Mouse (Mus musculus) lung, postnatal 0 days (tissue): Measurements from ENCODE around the gene Spry1. TPM values are rescaled to one million over a fixed set of nuclear protein-coding genes. Genes with fewer than 3 reads are reported as not detected.
A peak's percentile ranks its signal among the peaks of the same experiment; 100 is the strongest.
"Not testable (repeated sequence)": the region's sequence is repeated elsewhere in the genome, so short reads cannot be mapped to it uniquely, and the experiment has no call there.

Source experiments
- ATAC-seq: fragments of 200-750 bp; cut with Nextera tagmentation; 2 replicates; pipeline ENCODE4 v1.8.0; 2017; ENCODE audit warnings: moderate library complexity
- DNase-seq: peaks from one replicate; pipeline ENCODE4 v3.0.0-alpha.2; 2016; ENCODE audit warnings: low spot score
- H3K27ac ChIP-seq: fragments of 300-500 bp; sonication (generic); 2 replicates; pipeline ENCODE4 v1.5.1; 2014; ENCODE audit warnings: antibody characterized with exemption, mild to moderate bottlenecking, low read length, mixed read lengths
- H3K27me3 ChIP-seq: fragments of 300-500 bp; sonication (generic); replicated peaks from 2 replicates; pipeline ENCODE4 v1.6.1; 2014; ENCODE audit warnings: low read length, mixed read lengths; ENCODE audit not compliant: insufficient read depth
- H3K36me3 ChIP-seq: fragments of 300-500 bp; sonication (generic); 2 replicates; pipeline ENCODE4 v1.6.1; 2014; ENCODE audit warnings: low read length, mixed read lengths; ENCODE audit not compliant: insufficient read depth
- H3K4me1 ChIP-seq: fragments of 300-500 bp; sonication (generic); 2 replicates; pipeline ENCODE4 v1.6.1; 2014; ENCODE audit warnings: antibody characterized with exemption, low read depth, low read length, mixed read lengths; ENCODE audit not compliant: insufficient read depth
- H3K4me2 ChIP-seq: fragments of 300-500 bp; sonication (generic); replicated peaks from 2 replicates; pipeline ENCODE4 v1.6.1; 2014; ENCODE audit warnings: low read depth, mild to moderate bottlenecking, low read length, moderate library complexity, mixed read lengths
- H3K4me3 ChIP-seq: fragments of 300-500 bp; sonication (generic); 2 replicates; pipeline ENCODE4 v1.5.1; 2014; ENCODE audit warnings: low read depth, low read length
- H3K9ac ChIP-seq: fragments of 300-500 bp; sonication (generic); replicated peaks from 2 replicates; pipeline ENCODE4 v1.6.1; 2014; ENCODE audit warnings: low read depth, mild to moderate bottlenecking
- H3K9me3 ChIP-seq: fragments of 300-500 bp; sonication (generic); 2 replicates; pipeline ENCODE4 v1.6.1; 2016; ENCODE audit warnings: low read length, mixed read lengths
- CTCF ChIP-seq: IDR thresholded peaks from 2 replicates; pipeline ENCODE4 v1.5.1; 2016; ENCODE audit warnings: antibody characterized with exemption, mild to moderate bottlenecking
- EP300 ChIP-seq: IDR thresholded peaks from 2 replicates; pipeline ENCODE4 v1.6.1; 2016; ENCODE audit warnings: antibody characterized with exemption, mild to moderate bottlenecking, control low read depth
- WGBS: fragments of 180-500 bp; shearing (Covaris S2); extraction: QIAGEN DNeasy Blood & Tissue Kit; methylation state at CpG from one replicate; pipeline ENCODE4 v1.1.7; 2014; 5-methylcytosine and 5-hydroxymethylcytosine counted together
- polyA plus RNA-seq: library from polyadenylated mRNA; unstranded; fragments of >200 nt; fragmentation: Nextera tagmentation; extraction: Ambion mirVana; gene quantifications from 2 replicates; pipeline ENCODE4 v1.2.1, GENCODE M21; 2015

Spry1 gene
- polyA plus RNA-seq = 23.3 and 24.7 TPM in 2 replicates

- Histone ChIP-seq H3K4me2 (peak within 1 kb of the TSS; percentile 78), H3K27me3 (no peaks in the 10 kb centered on the region), H3K9ac (peak within 1 kb of the TSS; percentile 92), H3K36me3 (peaks cover 12% of the 10 kb centered on the region), H3K27ac (peak within 1 kb of the TSS; percentile 93), H3K4me3 (peak within 1 kb of the TSS; percentile 90), H3K4me1 (0 out of 2 replicates have a peak, but pooled peaks cover 4% of the 10 kb centered on the region), H3K9me3 (no peaks in the 10 kb centered on the region)
- peak; percentile 93 for DNase-seq
- TF ChIP-seq CTCF (peak; percentile 50), EP300 (peak; percentile 39)
- ATAC-seq = peak; percentile 80
- WGBS = under 1% methylated on average over 36 of the region's 38 CpGs
These were observed at the start of gene Spry1 for GRCm38 (mm10) chr3:37639690-37640089. Spry1 (plus strand) TSS chr3:37639947.

DNA sequence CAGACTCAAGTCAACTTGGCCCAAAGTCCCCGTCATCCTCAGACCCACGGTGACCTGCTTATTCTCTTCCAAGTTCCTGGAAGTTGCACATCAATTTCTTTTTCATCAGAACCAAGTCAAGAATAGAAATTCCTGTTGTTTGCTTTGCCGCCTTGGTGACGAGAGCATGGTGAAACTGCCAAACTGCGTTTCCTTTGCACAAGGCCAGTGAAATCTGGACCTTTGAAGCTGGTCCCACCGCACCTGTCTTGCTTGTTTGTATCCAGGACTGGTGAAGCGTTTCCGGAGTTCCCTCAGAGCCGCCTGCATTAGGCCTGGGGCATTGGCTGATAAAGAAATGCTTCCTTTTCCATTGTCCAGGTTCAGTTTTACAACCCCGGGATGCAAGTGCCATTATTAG is 44.0 kb upstream of the Spry1 start:
- no peaks in the 10 kb centered on the region for H3K27me3 ChIP-seq
- ATAC-seq = no peak
- WGBS = 54% methylated on average over 10 of the region's 10 CpGs
- H3K9me3 ChIP-seq = no peaks in the 10 kb centered on the region
- TF ChIP-seq EP300 = no peak
- TF ChIP-seq CTCF = no peak
- H3K36me3 ChIP-seq = no peaks in the 10 kb centered on the region
- H3K27ac ChIP-seq = no peak overlapping the region
- no peak for DNase-seq
- 0 out of 2 replicates have a peak, but pooled peaks cover 4% of the 10 kb centered on the region for H3K4me1 ChIP-seq
- H3K4me2 ChIP-seq = no peak overlapping the region
- H3K9ac ChIP-seq = no peak overlapping the region
- H3K4me3 ChIP-seq = no peak overlapping the region

- no peak overlapping the region for H3K27ac ChIP-seq
- WGBS = 56% methylated on average over 6 of the region's 6 CpGs
These were observed 43.2 kb upstream of the Spry1 start for GRCm38 (mm10) chr3:37596519-37596918.

DNA sequence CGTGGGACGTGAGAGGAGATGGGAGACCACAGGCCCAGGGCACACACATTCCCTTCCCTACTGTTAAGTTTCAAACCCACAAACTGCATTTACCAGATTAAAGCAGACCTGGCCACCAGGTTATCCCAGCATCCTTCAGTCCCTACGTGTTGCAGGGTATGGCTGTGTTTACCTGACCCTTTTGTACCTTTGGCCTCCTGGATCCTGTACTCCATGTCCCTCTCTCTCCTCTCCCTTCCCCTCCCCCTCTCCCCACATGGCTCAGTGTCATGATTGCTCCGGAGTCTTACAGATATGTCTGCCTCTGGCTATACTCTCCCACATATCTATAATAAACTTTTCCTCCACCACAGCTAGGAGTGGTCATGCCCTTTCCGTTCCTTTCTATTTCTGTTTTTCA is 42.5 kb upstream of the Spry1 start:
- Histone ChIP-seq H3K27ac (no peak overlapping the region), H3K36me3 (no peaks in the 10 kb centered on the region), H3K4me3 (no peak overlapping the region), H3K4me1 (0 out of 2 replicates have a peak, but pooled peaks cover 4% of the 10 kb centered on the region), H3K4me2 (no peak overlapping the region), H3K27me3 (no peaks in the 10 kb centered on the region), H3K9ac (no peak overlapping the region), H3K9me3 (no peaks in the 10 kb centered on the region)
- ATAC-seq (no peak), DNase-seq (no peak)
- TF ChIP-seq EP300 (no peak), CTCF (no peak)
- WGBS = 49% methylated on average over 5 of the region's 5 CpGs

More at GRCm38 (mm10) chr3:37596519-37596918, 43.2 kb upstream of the Spry1 start:
- Histone ChIP-seq H3K4me2 (no peak overlapping the region), H3K9ac (no peak overlapping the region), H3K36me3 (no peaks in the 10 kb centered on the region), H3K27me3 (no peaks in the 10 kb centered on the region), H3K4me3 (no peak overlapping the region), H3K4me1 (0 out of 2 replicates have a peak, but pooled peaks cover 4% of the 10 kb centered on the region), H3K9me3 (no peaks in the 10 kb centered on the region)
- no peak for DNase-seq
- no peak for ATAC-seq
- TF ChIP-seq CTCF = no peak
- TF ChIP-seq EP300 = no peak

DNA sequence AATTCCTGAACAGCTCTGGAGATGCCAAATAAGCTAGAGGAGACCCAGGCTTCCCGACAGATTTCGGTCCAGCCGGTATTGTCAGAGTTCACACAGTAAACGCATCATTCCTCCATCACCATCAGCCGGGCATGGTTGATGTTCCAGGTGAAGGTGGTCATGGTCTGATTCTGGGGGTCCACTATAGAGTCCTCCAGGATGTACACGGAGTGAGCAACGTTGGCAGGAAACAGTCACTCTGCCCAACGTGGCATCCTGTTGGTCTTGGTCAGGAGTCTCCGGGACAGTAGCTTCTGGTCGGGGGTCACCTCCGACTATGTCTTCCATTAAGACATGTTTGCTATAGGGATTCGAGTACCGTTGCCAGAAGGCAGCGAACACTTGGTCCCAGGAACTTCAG is 40.1 kb upstream of the Spry1 start:
- not testable (repeated sequence) for H3K27ac ChIP-seq, ATAC-seq, H3K9me3 ChIP-seq

DNA sequence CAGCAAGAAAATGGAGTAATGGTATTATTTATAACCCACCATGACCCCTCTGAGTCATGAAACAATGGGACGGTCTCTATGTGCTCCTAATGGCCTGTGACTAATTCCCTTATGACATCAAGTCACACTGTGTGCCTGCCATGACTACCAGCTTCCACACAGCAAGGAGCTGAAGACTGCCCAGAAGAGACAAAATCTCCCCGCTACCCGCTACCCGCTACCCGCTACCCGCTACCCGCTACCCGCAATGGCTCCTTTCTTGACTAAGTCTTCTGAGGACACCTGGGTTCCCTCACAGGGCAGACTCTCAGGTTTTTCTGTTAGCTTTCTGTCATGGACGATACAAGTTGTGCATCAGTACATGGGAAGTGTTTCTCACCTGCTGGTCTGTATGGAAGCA is 37.4 kb upstream of the Spry1 start:
- TF ChIP-seq EP300 (no peak), CTCF (no peak)
- 0 out of 2 replicates have a peak, but pooled peaks have one; percentile 27 for ATAC-seq

More for the DNA sequence above, 40.1 kb upstream of the Spry1 start:
- H3K36me3 ChIP-seq, H3K9ac ChIP-seq, H3K27me3 ChIP-seq, H3K4me2 ChIP-seq, H3K4me3 ChIP-seq, H3K4me1 ChIP-seq, DNase-seq: not testable (repeated sequence)
- 82% methylated on average over 14 of the region's 14 CpGs for WGBS

GRCm38 (mm10) chr3:37602890-37603289 is 36.9 kb upstream of the Spry1 start:
- no peak overlapping the region for H3K9ac ChIP-seq
- H3K9me3 ChIP-seq = no peaks in the 10 kb centered on the region
- no peak overlapping the region for H3K4me2 ChIP-seq
- H3K36me3 ChIP-seq = no peaks in the 10 kb centered on the region
- 81% methylated on average over 7 of the region's 7 CpGs for WGBS
- H3K4me1 ChIP-seq = no peaks in the 10 kb centered on the region
- H3K4me3 ChIP-seq = no peak overlapping the region
- ATAC-seq = no peak
- no peak for TF ChIP-seq EP300
- TF ChIP-seq CTCF = no peak
- H3K27ac ChIP-seq = no peak overlapping the region
- no peak for DNase-seq
- H3K27me3 ChIP-seq = no peaks in the 10 kb centered on the region

More for the DNA sequence above, 37.4 kb upstream of the Spry1 start:
- Histone ChIP-seq H3K4me3 (no peak overlapping the region), H3K9ac (no peak overlapping the region), H3K36me3 (no peaks in the 10 kb centered on the region), H3K9me3 (no peaks in the 10 kb centered on the region), H3K4me2 (no peak overlapping the region), H3K27ac (no peak overlapping the region), H3K27me3 (no peaks in the 10 kb centered on the region), H3K4me1 (no peaks in the 10 kb centered on the region)
- 94% methylated on average over 9 of the region's 9 CpGs for WGBS
- no peak for DNase-seq
